Mouse (Mus musculus) kidney, embryonic 15.5 days (tissue): ENCODE results near the gene Acvr1. TPM values are rescaled to one million over a fixed set of nuclear protein-coding genes. Genes with fewer than 3 reads are reported as not detected.

Source experiments
- ATAC-seq: fragments of 200-750 bp; cut with Nextera tagmentation; replicated peaks from 2 replicates; pipeline ENCODE4 v1.8.0; 2017; ENCODE audit warnings: moderate TSS enrichment; ENCODE audit not compliant: low FRiP score
- H3K27ac ChIP-seq: fragments of 300-500 bp; sonication (generic); 2 replicates; pipeline ENCODE4 v1.5.1; 2015; ENCODE audit warnings: mild to moderate bottlenecking, inconsistent platforms
- H3K27me3 ChIP-seq: fragments of 300-500 bp; sonication (generic); 2 replicates; pipeline ENCODE4 v1.6.1; 2015; ENCODE audit warnings: inconsistent platforms
- H3K36me3 ChIP-seq: fragments of 300-500 bp; sonication (generic); 2 replicates; pipeline ENCODE4 v1.6.1; 2015; ENCODE audit warnings: inconsistent platforms
- H3K4me1 ChIP-seq: fragments of 300-500 bp; sonication (generic); 2 replicates; pipeline ENCODE4 v1.6.1; 2015; ENCODE audit warnings: inconsistent platforms
- H3K4me2 ChIP-seq: fragments of 300-500 bp; sonication (generic); 2 replicates; pipeline ENCODE4 v1.6.1; 2015; ENCODE audit warnings: moderate library complexity, mild to moderate bottlenecking, inconsistent platforms
- H3K4me3 ChIP-seq: fragments of 300-500 bp; sonication (generic); replicated peaks from 2 replicates; pipeline ENCODE4 v1.5.1; 2015; ENCODE audit warnings: mild to moderate bottlenecking, inconsistent platforms
- H3K9ac ChIP-seq: fragments of 300-500 bp; sonication (generic); 2 replicates; pipeline ENCODE4 v1.6.1; 2015; ENCODE audit warnings: mild to moderate bottlenecking, inconsistent platforms
- H3K9me3 ChIP-seq: fragments of 300-500 bp; sonication (generic); replicated peaks from 2 replicates; pipeline ENCODE4 v1.6.1; 2016; ENCODE audit warnings: inconsistent platforms
- WGBS: fragments of 180-500 bp; shearing (Covaris S2); methylation state at CpG from one replicate; pipeline ENCODE4 v1.1.7; 2015; ENCODE audit warnings: mixed read lengths; 5-methylcytosine and 5-hydroxymethylcytosine counted together
- polyA plus RNA-seq: library from polyadenylated mRNA; unstranded; fragments of >200 nt; fragmentation: Nextera tagmentation; extraction: Ambion mirVana; gene quantifications from 2 replicates; pipeline ENCODE4 v1.2.1, GENCODE M21; 2015

Gene Acvr1
- 5.2 and 5.7 TPM in 2 replicates for polyA plus RNA-seq

DNA sequence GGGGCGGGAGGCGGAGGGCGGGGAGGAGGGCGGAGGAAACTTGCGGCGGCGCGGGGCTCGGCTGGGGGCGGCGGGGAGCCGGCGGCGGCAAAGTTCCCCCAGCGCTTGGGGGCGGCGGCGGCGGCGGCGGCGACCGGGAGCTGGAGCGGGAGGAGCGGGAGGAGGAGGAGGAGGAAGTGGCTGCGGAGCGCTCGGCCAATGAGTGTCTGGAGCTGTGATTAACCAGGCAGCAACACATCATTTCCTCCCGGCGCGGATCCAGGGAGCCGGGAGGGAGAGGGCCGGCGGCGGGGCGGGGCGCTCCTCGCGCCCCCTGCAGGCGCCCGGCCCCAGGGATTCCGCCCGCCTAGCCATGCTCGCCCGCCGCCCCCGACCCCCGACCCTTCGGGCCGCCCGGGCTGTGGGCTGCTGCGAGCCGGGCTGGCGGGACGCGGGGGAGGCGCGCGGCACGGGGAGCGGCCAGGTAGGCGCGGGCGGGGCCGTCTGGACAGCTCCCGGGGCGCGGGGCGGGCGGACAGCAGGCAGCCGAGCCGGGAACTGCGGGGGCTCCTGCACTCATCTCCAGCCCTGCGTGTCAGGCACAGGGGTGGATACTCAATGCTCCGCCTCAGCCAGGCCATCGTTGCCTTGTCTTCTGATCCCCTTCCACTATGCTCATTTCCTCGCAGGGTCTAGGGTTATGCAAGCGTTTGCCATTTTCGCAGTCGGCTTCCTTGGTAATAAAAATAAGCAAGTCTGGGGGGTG, at the start of gene Acvr1, which contains the start of gene Upp2:
Gene Acvr1 (minus strand): TSS at position 92 of the 745 bp plus-strand sequence.
Gene Upp2 (plus strand): TSS at position 233 of the 745 bp plus-strand sequence.
- ATAC-seq, result peak; percentile 96
- Histone ChIP-seq H3K9me3 (no peaks in the 10 kb centered on the region), H3K9ac (peak within 1 kb of the TSS; percentile 87), H3K27me3 (no peaks in the 10 kb centered on the region), H3K4me2 (peak within 1 kb of the TSS; percentile 68), H3K27ac (peak within 1 kb of the TSS; percentile 98), H3K36me3 (no peaks in the 10 kb centered on the region), H3K4me3 (peak within 1 kb of the TSS; percentile 91), H3K4me1 (peaks cover 52% of the 10 kb centered on the region)
- under 1% methylated on average over 46 of the region's 80 CpGs for WGBS

DNA sequence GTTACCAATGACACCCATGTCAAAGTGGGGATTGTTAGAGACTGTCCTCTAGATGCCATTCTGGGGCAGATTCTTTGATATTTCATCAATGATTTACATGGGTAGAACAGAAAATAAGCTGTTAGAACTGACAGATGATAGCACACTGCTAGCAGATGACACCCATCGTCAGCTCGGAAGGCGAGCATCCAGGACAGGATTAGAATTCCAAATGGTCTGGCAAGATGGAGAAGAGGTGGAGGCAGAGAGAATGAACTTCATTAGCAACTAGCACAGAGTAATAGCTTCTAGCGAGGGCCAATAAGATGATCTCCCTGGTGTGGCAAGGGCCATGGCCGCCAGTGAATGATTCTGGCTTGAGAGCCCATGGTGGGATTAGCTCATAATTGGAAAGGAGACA, 48.8 kb upstream of the Acvr1 start:
- no peak for ATAC-seq
- 93% methylated on average over 5 of the region's 5 CpGs for WGBS
- Histone ChIP-seq H3K27ac (no peak overlapping the region), H3K9ac (no peak overlapping the region), H3K9me3 (no peaks in the 10 kb centered on the region), H3K36me3 (no peaks in the 10 kb centered on the region), H3K4me1 (no peaks in the 10 kb centered on the region), H3K4me3 (no peak overlapping the region), H3K4me2 (no peak overlapping the region), H3K27me3 (no peaks in the 10 kb centered on the region)

DNA sequence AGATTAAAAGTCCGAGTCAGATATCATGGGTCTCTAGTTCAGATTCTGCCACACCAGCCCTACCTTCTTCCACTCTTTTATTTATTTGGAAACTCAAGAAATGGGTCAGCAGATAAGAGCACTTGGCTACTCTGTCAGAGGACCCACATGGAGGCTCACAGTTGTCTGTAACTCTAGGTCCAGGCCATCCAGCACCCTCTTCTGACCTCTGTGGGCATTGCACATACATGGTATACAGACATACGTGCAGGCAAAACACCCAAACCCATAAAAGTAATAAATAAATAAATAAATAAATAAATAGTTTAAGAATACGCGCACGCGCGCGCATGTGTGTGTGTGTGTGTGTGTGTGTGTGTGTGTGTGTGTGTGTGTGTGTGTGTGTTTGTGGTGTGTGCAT, 47.9 kb upstream of the Acvr1 start:
- H3K4me2 ChIP-seq, result no peak overlapping the region
- WGBS, result 94% methylated on average over 8 of the region's 8 CpGs
- no peak for ATAC-seq
- no peaks in the 10 kb centered on the region for H3K36me3 ChIP-seq
- H3K4me1 ChIP-seq, result no peaks in the 10 kb centered on the region
- no peak overlapping the region for H3K4me3 ChIP-seq
- H3K27me3 ChIP-seq, result no peaks in the 10 kb centered on the region
- H3K9me3 ChIP-seq, result no peaks in the 10 kb centered on the region
- H3K9ac ChIP-seq, result no peak overlapping the region
- H3K27ac ChIP-seq, result no peak overlapping the region

GRCm38 (mm10) chr2:58613720-58614119, 46.8 kb upstream of the Acvr1 start:
- WGBS, result 84% methylated on average over 3 of the region's 3 CpGs
- Histone ChIP-seq H3K4me2 (no peak overlapping the region), H3K4me3 (no peak overlapping the region), H3K9ac (no peak overlapping the region), H3K4me1 (no peaks in the 10 kb centered on the region), H3K36me3 (no peaks in the 10 kb centered on the region), H3K9me3 (no peaks in the 10 kb centered on the region), H3K27me3 (no peaks in the 10 kb centered on the region), H3K27ac (no peak overlapping the region)
- no peak for ATAC-seq

DNA sequence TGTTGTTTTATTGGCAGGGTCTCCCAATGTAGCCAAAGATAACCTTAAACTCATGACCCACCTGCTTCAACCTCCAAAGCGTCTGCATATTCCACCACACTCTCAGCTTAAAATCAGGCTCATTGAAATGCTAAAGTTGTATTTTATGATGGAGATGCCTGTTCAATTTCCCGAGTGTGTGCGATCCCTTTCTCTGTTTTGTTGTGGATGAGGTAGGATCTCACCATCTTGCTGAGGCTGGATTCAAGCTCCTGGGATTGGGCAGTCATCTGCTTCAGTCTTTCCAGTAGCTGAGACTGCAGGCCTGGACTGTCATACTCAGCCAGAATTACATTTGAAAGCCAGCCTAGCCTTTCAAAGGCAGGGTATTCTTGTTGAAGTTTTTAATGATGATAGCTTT, 37.8 kb upstream of the Acvr1 start:
- no peak overlapping the region for H3K4me3 ChIP-seq
- no peaks in the 10 kb centered on the region for H3K9me3 ChIP-seq
- no peaks in the 10 kb centered on the region for H3K27me3 ChIP-seq
- no peaks in the 10 kb centered on the region for H3K36me3 ChIP-seq
- H3K9ac ChIP-seq, result no peak overlapping the region
- H3K4me2 ChIP-seq, result no peak overlapping the region
- H3K4me1 ChIP-seq, result 0 out of 2 replicates have a peak, but pooled peaks cover 3% of the 10 kb centered on the region
- 89% methylated on average over 3 of the region's 3 CpGs for WGBS
- H3K27ac ChIP-seq, result no peak overlapping the region
- ATAC-seq, result no peak

DNA sequence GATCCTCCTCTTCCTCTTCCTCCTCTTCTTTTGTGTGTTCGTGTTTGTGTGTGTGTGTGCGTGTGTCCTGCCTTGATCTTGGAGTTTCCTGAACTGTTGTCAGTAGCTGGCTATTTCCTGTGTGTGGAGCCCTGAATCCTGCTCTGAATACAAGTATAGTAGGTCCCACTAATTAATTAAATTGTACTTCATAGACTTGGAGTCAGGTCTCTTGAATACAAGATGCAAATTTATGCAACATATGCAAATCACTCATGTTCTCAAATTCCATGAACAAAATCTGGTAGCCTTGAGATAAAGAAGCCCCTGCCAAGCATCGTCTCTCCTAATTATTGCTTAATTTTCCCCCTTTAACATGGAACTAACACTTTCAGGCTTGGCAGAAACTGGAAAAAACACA, 36.4 kb upstream of the Acvr1 start:
- ATAC-seq, result no peak
- Histone ChIP-seq H3K9me3 (no peaks in the 10 kb centered on the region), H3K4me3 (no peak overlapping the region), H3K27ac (no peak overlapping the region), H3K36me3 (no peaks in the 10 kb centered on the region), H3K4me1 (0 out of 2 replicates have a peak, but pooled peaks cover 3% of the 10 kb centered on the region), H3K4me2 (no peak overlapping the region), H3K9ac (no peak overlapping the region), H3K27me3 (no peaks in the 10 kb centered on the region)
- 83% methylated on average over 3 of the region's 3 CpGs for WGBS

GRCm38 (mm10) chr2:58601382-58601781, 34.4 kb upstream of the Acvr1 start:
- no peak overlapping the region for H3K4me3 ChIP-seq
- no peak overlapping the region for H3K4me2 ChIP-seq
- H3K9ac ChIP-seq, result no peak overlapping the region
- H3K9me3 ChIP-seq, result no peaks in the 10 kb centered on the region
- ATAC-seq, result peak; percentile 71; the same call in 1 of the 2 replicates
- H3K36me3 ChIP-seq, result no peaks in the 10 kb centered on the region
- WGBS, result 61% methylated on average over 4 of the region's 4 CpGs
- H3K27ac ChIP-seq, result no peak overlapping the region
- no peaks in the 10 kb centered on the region for H3K27me3 ChIP-seq
- H3K4me1 ChIP-seq, result 0 out of 2 replicates have a peak, but pooled peaks cover 3% of the 10 kb centered on the region

GRCm38 (mm10) chr2:58599639-58600038, 32.7 kb upstream of the Acvr1 start:
- no peak overlapping the region for H3K4me3 ChIP-seq
- H3K9me3 ChIP-seq, result no peaks in the 10 kb centered on the region
- no peaks in the 10 kb centered on the region for H3K27me3 ChIP-seq
- WGBS, result 98% methylated on average over 6 of the region's 6 CpGs
- H3K4me2 ChIP-seq, result no peak overlapping the region
- no peak overlapping the region for H3K9ac ChIP-seq
- H3K4me1 ChIP-seq, result 0 out of 2 replicates have a peak, but pooled peaks cover 15% of the 10 kb centered on the region
- no peaks in the 10 kb centered on the region for H3K36me3 ChIP-seq
- H3K27ac ChIP-seq, result no peak overlapping the region
- ATAC-seq, result no peak

GRCm38 (mm10) chr2:58597556-58597955, 30.6 kb upstream of the Acvr1 start:
- 96% methylated on average over 3 of the region's 3 CpGs for WGBS
- Histone ChIP-seq H3K9ac (no peak overlapping the region), H3K9me3 (no peaks in the 10 kb centered on the region), H3K4me3 (no peak overlapping the region), H3K36me3 (no peaks in the 10 kb centered on the region), H3K4me2 (no peak overlapping the region), H3K27ac (no peak overlapping the region), H3K4me1 (peaks cover 17% of the 10 kb centered on the region; the same call in 1 of the 2 replicates), H3K27me3 (no peaks in the 10 kb centered on the region)
- no peak for ATAC-seq

GRCm38 (mm10) chr2:58596774-58597342, 29.9 kb upstream of the Acvr1 start:
- Histone ChIP-seq H3K27me3 (no peaks in the 10 kb centered on the region), H3K36me3 (no peaks in the 10 kb centered on the region), H3K4me2 (no peak overlapping the region), H3K4me1 (peaks cover 16% of the 10 kb centered on the region; the same call in 1 of the 2 replicates), H3K9ac (no peak overlapping the region), H3K9me3 (no peaks in the 10 kb centered on the region), H3K27ac (no peak overlapping the region), H3K4me3 (no peak overlapping the region)
- ATAC-seq, result no peak
- WGBS, result 88% methylated on average over 17 of the region's 17 CpGs

- Histone ChIP-seq H3K4me3 (no peak overlapping the region), H3K4me1 (peaks cover 14% of the 10 kb centered on the region; the same call in 1 of the 2 replicates), H3K27me3 (no peaks in the 10 kb centered on the region), H3K9ac (no peak overlapping the region), H3K4me2 (no peak overlapping the region), H3K36me3 (no peaks in the 10 kb centered on the region), H3K9me3 (no peaks in the 10 kb centered on the region), H3K27ac (peak overlapping the region; percentile 63)
- 49% methylated on average over 9 of the region's 9 CpGs for WGBS
- no peak for ATAC-seq
Observed at GRCm38 (mm10) chr2:58595350-58595749, 28.4 kb upstream of the Acvr1 start.

- no peak overlapping the region for H3K27ac ChIP-seq
Observed at GRCm38 (mm10) chr2:58590055-58590454, 23.1 kb upstream of the Acvr1 start.

More at GRCm38 (mm10) chr2:58590055-58590454, 23.1 kb upstream of the Acvr1 start:
- WGBS, result 88% methylated on average over 1 of the region's 1 CpGs
- H3K9ac ChIP-seq, result no peak overlapping the region
- H3K36me3 ChIP-seq, result no peaks in the 10 kb centered on the region
- H3K27me3 ChIP-seq, result no peaks in the 10 kb centered on the region
- H3K4me3 ChIP-seq, result no peak overlapping the region
- H3K9me3 ChIP-seq, result no peaks in the 10 kb centered on the region
- peaks cover 5% of the 10 kb centered on the region; the same call in 1 of the 2 replicates for H3K4me1 ChIP-seq
- no peak for ATAC-seq
- H3K4me2 ChIP-seq, result no peak overlapping the region
